Mouse (Mus musculus): Measurements from ENCODE around the gene Pomgnt2.
"Not testable (repeated sequence)": the region's sequence is repeated elsewhere in the genome, so short reads cannot be mapped to it uniquely, and the experiment has no call there.

The Pomgnt2 gene

DNA sequence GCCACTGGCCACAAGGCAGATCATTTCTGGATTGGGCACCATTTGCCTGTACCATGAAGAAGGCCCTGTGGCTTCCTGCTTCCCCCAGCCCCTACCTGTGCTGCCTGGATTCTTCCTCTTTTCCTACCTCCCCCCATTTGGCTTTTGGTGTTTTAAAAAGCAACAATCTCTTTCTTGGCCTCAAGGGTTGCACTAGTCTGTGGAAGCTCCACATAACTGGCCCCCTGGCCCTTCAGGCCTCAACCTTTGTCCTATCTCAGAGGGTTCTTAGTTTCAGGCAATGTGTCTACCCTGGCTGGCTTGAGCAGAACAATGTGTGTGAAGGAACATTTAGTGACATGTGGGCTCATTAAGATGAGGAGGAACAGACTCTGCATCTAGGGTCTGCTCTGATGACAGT is at the start of gene Pomgnt2:
Pomgnt2 (minus strand) TSS at position 101 of the 400 bp plus-strand sequence.
- no peak for DNase-seq (ENCODE audit: low read depth)

DNA sequence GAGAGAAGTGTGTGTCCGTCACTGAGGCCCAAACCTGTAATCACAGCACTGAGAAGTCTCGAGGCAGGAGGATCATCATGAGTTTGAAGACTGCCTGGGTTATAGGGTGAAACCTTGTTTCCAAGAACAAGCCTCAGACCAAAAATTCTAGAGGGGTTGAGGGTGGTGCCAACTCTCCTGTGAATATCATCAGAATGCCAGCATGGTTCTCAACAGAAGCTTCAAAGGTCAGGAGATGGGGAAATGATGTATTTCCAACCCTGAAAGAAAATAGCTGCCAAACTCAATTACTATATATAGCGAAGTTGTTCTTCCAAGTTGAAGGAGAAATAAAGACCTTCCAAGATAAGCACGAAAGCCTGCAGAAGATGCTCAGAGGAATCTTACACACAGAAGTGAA is 42.9 kb upstream of the Pomgnt2 start:
- DNase-seq (ENCODE audit: low read depth) = no peak

DNA sequence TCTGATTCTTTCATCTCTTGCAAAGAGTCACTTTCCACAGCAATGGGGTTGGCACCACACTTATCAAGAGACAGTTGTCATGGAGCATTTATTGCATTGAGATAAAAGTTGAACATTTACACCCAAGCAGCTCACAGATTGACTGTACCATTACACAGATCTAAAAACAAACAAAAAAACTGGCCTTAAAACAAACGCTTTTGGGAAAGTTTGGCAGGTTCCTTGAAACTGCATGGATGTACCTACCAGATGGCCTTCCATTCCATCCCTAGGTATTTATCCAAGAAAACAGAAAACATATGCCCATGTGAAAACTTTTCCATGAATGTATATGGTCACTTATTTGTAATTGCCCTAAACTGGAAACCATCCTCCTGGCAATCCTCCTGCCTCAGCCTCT is 41.7 kb upstream of the Pomgnt2 start:
- DNase-seq (ENCODE audit: low read depth) = no peak

DNA sequence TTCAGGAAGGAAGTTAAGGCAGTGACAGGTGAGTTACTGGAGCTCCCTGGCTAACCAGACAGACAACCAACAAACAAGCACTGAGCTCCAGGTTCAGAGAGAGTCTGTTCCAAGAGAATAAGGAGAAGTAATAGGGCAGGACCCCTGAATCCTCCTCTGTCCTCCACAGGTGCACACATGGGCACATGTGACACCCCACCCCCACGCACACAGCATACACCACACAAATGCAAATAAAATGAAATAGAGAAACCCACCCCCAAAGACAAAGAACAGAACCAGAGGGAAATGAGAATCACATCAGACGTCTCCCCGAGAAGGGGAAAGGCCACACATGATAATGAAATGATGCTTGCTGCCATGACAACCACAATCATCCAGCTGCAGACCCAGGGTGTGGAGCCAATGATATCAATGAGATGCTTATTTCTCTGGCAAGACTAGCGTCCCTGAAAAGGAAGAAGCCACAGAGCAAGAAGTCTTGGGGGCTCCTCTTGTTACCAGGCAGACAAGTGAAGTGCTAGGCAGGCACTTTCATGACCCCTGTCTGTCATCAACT is 39.7 kb upstream of the Pomgnt2 start:
- no peak for DNase-seq (ENCODE audit: low read depth)

DNA sequence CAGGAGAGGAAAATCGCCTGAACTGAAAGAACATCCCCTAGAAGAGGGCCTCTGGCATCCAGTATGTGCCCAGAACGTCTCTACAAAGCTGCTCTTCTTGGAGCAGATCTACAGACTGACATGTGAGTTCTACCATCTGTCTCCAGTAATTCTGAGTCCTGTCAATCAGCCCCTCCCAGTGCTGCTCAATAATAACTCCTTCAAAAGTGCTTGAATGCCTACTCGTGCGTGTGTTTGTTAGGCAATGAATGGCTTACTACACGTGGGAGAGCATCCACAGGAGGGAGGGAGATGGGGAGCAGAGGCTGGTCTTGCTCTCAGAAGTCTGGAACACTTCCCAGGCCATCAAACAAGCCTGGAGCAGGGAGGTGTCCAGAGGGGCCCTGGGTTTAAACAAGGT is 38.9 kb upstream of the Pomgnt2 start:
- DNase-seq (ENCODE audit: low read depth) = no peak

DNA sequence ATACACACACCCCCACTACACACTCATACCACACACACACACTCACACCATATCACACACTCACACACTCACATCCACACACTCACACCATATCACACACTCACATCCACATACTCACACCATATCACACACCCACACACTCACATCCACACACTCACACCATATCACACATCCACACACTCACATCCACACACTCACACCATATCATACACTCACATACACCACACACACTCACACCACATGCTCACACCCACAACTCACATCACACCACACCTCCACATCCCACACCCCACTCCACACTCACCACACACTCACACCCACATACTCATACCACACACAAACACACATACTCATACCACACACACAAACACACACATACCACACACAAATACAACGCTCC is 38.0 kb upstream of the Pomgnt2 start:
- DNase-seq (ENCODE audit: low read depth) = no peak

DNA sequence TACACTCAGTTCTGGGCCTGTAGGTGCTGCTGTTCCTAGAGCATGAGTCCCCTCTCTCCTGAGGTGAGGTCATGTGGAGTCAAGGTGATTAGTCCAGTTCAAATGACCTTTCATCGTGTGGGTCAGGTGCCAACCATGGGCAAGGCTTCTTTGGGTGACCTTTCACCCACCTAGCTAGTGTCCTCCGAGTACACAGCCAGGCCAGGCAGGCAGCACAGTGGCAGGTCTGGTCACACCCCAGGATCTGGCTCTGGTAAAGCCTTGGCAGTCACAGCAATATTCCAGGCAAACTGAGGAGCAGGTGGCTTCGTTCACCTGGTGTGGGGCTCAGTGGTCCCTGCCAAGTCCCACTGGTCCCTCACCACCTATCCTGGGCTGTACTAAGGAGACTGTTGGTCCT is 35.2 kb upstream of the Pomgnt2 start:
- no peak for DNase-seq (ENCODE audit: low read depth)

DNA sequence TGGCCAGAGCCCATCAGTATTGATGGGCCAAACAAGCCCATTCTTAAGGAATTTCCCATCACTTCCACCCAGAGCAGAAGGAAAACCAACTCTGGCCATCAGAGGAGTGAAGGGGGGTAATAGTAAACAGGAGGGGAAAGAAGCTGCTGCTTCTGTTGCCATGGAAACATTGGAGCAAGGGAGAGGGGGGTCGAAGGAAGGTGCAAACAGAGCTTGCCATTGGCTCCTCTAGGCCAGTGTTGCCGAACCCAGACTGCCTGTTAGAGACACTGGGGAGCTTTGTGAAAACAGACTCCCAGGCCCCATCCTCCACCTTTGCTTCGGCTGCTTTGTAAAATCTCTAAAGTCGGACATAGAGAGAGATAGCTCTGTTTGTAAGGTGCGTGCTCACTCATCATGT is 33.8 kb upstream of the Pomgnt2 start:
- DNase-seq (ENCODE audit: low read depth) = no peak

DNA sequence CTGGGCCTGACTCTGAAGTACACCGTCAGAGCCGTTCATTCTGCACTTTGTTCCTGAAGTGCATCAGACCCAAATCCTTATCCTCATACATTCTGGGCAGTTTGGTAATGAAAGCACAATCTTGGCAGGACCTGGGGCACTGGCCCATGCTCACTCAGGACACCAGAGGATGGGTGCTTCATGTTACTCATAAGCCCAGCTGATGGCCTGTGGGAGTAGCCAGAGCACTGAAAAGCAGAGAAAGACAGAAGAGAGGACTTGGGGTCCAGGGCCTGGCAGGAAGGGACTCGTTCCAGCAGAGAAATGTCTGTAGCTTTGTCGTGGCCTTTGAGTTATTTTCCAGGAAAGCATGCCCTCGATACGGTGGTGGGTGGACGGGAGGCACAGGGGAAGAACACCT is 32.9 kb upstream of the Pomgnt2 start:
- no peak for DNase-seq (ENCODE audit: low read depth)

DNA sequence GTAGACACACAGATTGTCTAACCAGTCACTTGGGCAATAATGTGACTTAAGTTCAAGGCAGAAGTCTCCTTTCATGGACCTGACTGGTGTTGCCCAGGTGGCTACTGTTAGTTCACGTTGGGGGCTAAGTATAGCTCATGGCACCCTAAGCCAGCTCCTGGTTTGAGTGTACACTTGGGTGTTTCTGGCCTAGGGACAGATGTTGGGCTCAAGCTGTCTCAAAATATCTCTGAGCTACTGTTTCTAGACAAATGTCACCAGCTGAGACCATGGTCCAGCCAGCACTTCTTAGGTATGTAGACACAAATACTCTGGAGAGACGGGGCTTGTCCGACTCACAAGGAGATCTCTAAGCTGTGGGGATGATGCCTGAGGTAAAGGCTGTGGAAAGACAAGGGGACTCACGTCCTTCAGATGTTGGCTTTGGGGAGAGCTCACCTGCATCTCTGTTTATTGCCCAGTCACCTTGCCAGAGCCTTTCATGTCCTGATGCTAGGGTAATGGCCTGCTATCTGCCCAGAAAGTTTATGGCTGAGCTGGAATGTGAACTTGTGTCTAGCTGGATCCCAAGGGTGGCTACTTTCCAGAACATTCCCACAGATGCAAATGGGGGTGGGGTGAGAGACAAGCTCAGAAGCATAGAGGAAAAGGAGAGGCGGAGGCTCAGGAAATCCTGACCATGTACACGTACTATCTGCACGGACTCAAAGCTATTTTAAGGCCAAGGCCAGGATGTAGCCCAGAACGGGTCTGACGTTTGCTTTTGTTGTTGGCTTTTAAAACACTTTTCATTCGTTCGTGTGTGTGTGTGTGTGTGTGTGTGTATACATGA is 31.2 kb upstream of the Pomgnt2 start:
- no peak for DNase-seq (ENCODE audit: low read depth)

DNA sequence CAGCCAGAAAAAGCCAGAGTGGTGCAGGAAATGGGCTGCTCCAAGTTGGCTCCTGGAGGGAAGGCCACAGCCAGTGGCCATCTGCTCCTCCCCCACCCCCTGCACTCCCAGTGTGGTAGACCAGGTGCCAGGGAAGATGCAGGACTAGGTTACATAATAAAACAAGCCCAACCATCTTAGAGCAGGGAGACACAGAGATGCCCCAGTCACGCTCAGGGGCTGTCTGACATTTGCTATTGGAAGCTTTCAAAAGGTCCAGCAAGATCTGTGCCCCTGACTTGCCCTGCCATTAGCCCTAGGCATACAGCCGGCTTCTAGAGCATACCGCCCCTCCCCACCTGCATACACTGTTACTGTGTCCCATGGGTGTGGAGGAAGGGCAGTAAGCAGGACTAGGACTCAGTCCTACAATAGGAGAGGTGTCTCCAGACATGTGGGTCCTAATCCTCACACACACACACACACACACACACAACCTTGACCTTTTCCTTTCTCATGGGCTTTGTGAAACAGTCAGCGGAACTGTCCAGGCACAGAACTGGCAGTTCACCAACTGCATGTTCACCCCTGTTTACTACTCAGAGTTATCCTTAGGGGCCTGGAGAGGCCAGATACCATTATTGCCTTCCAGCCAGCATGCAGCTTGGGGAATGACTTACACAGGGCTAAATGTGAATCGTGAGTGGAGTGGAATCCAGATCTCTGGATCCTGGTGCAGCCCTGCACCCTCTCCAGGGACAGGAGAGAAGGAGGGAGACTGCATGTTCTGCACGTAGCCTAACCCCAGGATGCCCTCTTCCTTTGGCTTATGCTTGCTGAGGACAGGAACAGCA is 30.4 kb upstream of the Pomgnt2 start:
- DNase-seq (ENCODE audit: low read depth) = no peak

DNA sequence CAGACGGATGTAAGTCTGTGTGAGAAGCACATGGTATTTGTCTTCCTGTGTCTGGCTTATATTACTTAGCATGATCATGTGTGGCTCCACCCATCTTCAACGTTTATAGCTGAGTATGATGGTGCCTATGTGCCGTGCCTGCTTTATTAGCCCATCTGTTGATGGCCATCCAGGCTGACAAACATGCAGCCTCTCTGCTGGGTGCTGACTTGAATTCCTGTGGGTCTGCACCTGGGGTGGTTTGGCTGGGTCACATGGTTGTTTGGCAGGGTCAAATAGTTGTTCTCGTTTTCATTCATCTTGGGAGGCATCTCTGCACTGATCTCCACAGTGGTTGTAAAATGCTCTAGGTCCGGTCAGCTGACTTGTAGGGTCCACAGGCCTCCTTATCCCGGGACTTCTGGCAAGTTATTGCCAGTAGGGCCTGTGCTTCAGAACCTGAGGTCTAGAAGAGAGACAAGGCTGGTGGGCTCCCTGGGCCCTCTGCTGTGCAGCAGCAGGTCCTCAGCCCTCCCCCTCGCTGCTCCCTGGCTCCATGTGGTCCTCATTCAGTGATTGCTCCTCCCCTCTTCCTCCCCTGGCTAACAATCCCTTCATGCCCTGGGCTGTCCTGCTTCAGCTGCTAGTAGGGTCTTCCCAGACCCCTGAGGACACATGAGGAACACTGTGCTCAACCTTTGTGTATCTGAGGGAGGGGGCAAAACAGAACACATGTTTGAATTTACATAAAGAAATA is 29.1 kb upstream of the Pomgnt2 start:
- DNase-seq (ENCODE audit: low read depth) = no peak

DNA sequence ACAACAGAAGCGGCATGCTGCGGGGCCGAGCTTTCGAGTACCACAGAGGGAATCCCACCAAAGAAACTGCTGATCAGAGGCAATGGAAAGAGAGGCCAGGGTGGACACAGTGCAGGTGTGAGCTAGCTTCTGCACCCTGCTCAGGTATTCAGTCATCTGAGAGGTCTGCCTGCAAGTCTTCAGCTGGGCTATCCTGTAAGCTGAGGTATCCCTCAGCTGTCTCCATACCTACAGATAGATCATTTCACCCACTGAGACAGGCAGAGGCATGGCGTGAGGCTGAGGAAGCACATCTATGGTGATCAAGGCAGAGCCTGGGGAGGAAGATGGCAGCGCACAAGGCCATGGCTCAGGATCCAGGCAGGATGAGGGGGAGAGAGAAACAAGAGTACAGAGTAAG is 27.5 kb upstream of the Pomgnt2 start:
- no peak for DNase-seq (ENCODE audit: low read depth)

DNA sequence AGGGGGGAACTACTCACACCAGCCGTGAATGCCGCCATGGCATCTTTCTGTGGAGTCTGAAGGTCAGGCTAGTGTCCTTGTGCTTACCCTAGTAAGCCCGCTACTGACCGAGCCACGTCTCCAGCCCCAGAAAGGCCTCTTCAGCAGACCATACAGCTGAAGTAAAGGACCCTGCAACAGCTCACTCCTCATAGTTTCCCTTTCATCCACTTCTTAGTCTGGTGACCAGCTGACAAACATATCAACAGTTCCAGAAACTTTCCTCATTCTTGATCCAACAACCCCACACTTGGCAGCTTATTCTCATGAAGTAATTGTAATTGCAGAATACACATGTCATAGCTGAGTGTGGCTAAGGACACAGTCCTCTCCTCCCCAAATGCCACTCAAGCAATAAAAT is 27.0 kb upstream of the Pomgnt2 start:
- DNase-seq (ENCODE audit: low read depth) = no peak

DNA sequence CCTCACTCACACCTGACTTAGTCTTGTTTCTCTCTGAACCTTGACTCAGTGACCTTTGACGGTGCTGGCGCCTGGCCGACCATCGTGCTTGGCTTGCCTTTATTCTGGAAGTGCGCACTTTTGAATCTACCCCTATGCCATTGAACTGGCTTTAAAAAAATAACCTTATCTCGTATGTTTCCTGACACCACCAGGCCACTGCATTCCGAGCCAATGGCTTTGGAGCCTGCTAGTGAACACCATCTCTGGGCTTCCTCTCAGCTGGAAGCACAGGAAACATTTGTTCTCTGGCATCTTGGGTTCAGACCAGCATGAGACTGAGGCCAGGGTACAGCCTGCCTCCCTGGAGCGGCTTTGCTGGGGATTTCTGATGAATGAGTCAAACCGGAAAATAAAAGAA is 25.9 kb upstream of the Pomgnt2 start:
- DNase-seq (ENCODE audit: low read depth) = no peak

DNA sequence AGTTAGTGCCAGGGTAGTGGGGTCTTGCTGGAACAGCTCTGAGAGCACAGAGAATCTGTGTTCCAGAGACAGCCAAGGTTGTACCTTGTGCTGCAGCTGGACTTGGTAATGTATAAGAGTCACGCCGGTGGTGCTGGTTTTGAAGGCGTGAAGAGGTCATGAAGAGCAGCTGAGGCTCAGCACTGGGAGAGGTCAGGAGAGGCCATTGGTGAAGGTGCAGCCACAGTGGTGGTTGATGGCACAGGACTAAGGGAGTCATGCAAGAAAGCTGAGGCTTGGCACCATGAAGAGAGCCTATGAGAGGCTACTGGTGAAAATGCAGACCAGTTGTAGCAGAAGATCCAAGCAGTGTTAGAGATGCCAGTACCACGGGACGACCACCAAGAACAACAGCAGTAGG is 24.7 kb upstream of the Pomgnt2 start:
- DNase-seq (ENCODE audit: low read depth) = no peak

DNA sequence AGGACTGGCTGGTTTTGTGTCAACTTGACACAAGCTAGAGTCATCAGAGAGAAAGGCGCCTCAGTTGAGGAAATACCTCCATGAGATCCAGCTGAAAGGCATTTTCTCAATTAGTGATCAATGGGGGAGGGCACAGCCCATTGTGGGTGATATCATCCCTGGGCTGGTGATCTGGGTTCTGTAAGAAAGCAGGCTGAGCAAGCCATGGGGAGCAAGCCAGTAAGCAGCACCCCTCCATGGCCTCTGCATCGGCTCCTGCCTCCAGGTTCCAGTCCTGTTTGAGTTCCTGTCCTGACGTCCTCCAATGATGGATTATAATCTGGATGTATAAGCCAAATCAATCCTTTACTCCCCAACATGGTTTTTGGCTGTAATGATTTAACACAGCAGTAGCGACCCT is 24.3 kb upstream of the Pomgnt2 start:
- not testable (repeated sequence) for DNase-seq (ENCODE audit: low read depth)

DNA sequence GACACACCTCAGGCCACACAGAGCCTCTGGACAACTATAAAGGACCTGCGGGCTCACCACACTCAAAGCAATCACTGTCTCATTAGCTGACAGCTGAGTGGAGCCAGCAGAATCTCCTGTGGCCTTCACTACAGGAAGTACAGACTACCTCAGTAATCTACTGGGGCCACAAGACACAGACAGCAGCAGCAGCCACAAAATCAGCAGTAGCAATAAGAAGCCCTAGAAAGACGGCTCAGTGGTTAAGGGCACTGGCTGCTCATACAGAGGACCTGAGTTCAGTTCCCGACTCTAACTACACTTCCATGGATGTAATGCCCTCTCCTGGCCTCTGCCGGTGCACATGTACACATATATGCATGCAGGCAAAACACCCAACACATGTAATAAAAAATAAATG is 23.4 kb upstream of the Pomgnt2 start:
- DNase-seq (ENCODE audit: low read depth) = no peak

DNA sequence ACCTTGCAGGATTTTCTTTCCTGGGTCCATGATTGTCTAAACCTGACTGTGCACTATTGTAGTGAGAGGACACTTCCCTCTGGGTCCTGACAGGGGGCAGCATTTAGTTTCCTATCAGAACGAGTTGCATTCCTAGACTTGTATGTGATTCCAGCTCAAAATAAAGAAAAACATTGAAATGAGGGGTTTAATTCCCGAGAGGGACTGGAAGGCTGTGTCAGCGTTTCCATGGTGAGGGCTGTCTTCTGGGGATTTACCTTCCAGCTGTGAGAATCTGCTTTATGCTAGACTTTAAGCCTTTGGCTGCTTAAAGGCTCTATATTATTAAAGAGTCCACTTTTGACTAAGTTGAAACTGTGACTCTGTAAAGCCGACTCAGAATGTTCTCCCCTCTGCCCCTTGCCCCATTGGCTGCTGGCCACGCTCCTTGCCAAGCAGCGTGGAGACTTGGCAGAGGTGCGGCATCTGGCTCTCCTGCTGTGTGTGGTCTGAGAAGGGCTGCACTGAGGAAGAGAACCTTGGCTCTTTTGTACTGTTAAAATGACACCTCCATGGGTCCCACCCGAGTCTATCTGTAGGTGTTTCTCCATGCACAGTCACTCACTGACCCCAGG is 22.0 kb upstream of the Pomgnt2 start:
- DNase-seq (ENCODE audit: low read depth) = peak; percentile 44

DNA sequence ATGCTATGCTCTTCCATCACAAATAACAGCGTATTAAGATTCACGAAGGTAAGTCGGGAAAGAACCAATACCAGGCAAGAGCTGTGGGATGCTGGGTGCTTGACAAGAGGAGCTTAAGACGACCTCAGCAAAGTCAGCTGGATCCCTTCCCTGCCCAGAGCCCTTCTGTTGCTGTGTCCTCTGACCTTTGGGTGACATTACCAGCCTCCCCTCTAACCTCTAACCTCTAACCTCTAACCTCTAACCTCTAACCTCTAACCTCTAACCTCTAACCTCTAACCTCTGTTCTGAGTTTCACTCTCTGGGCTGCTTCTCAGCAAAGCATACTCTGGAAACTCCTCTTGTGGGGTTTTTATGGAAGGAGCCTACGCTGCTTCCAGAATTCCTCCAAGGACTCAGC is 21.2 kb upstream of the Pomgnt2 start:
- no peak for DNase-seq (ENCODE audit: low read depth)

DNA sequence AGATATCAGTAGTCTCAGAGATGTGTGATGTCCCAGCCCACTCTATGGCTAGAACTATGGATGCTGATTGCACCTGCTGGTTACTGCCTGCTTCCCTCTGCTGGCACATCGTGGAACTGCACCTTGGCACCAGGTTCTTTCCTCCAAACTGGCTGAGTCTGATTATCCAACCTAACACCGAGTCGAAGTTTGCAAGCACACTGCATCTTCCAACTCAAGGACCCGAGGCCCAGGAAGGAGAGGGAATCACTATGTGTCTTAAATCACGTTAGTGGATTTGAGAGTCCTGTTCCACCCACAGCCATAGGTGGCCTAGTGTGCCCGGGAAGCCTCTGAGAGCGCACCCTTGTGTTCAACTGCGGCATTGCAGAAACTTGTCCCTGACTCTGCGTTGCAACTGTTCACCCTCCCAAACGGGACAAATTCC is 17.3 kb upstream of the Pomgnt2 start:
- peak; percentile 84 for DNase-seq (ENCODE audit: low read depth)

DNA sequence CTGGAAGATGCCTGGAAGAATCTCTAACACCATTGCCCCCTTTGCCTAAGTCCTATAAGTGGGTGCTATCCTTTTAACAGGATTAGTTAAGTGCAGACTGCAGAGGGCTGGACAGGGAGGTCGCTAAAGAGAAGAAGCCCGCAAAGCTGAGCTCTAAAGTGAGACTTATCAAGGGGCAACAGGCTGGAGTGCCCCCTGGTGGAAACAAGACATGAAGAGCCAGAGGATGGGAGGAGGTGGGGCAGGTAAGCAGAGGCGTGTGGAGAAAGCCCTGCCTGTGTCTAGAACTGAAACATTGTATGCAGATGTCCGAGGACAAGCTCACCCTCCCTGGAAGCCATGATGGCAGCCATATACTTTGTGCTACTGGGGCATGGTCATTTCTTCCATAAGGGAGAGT is 16.7 kb upstream of the Pomgnt2 start:
- DNase-seq (ENCODE audit: low read depth) = peak; percentile 34
